Mouse (Mus musculus) myocyte (in vitro differentiated cells): ENCODE measurements at regions not wholly inside any gene's neighbourhood (a gene's known extent, or its start where the extent isn't known, plus 50 kb on each side); places are given as distances from the start of the nearest gene placed in this dataset.

Source experiments
- CEBPB ChIP-seq: IDR thresholded peaks from 2 replicates; pipeline ENCODE4 v1.6.1; 2011; ENCODE audit warnings: mild to moderate bottlenecking, moderate library complexity; ENCODE audit not compliant: poor library complexity, insufficient read depth, severe bottlenecking
- POLR2A ChIP-seq: IDR thresholded peaks from one replicate; pipeline ENCODE4 v1.6.1; 2011; ENCODE audit warnings: low read depth, mild to moderate bottlenecking, control low read depth, moderate library complexity; ENCODE audit not compliant: insufficient read length

GRCm38 (mm10) chr10:97422579-97422978 is 56.8 kb upstream of the Dcn start:
- TF ChIP-seq POLR2A: no peak
- no peak for TF ChIP-seq CEBPB
